Mouse (Mus musculus) granulocyte monocyte progenitor cell, adult 5-6 weeks (primary cell): Measurements from ENCODE around the gene Myom3. TPM values are rescaled to one million over a fixed set of nuclear protein-coding genes. Genes with fewer than 3 reads are reported as not detected.
A peak's percentile ranks its signal among the peaks of the same experiment; 100 is the strongest.

Source experiments
- ATAC-seq: replicated peaks from 2 replicates; pipeline ENCODE4 v1.8.0; 2016; ENCODE audit warnings: mild to moderate bottlenecking, moderate TSS enrichment, inconsistent platforms; ENCODE audit not compliant: poor library complexity, severe bottlenecking
- total RNA-seq, 2 experiments: library from RNA; stranded (forward) in 1 of 2; stranded (reverse) in 1 of 2; fragments of 200-712, 200-1000 nt in 1 of 2; fragments of >200 nt in 1 of 2; fragmentation: Nextera tagmentation in 1 of 2; gene quantifications; 2 replicates each; pipeline ENCODE4 v1.2.3; 2014 to 2017

Myom3 gene
- total RNA-seq, 2 experiments from 2014 or later: not detected

GRCm38 (mm10) chr4:135851942-135852341 lies 92.4 kb downstream of the Myom3 start:
- no peak for ATAC-seq

GRCm38 (mm10) chr4:135853987-135854546 lies 94.6 kb downstream of the Myom3 start:
- ATAC-seq: no peak

GRCm38 (mm10) chr4:135854630-135855029 lies 95.1 kb downstream of the Myom3 start:
- no peak for ATAC-seq

GRCm38 (mm10) chr4:135855080-135855479 lies 95.6 kb downstream of the Myom3 start:
- ATAC-seq: peak; percentile 53

GRCm38 (mm10) chr4:135855536-135856222 lies 96.2 kb downstream of the Myom3 start, which contains the start of gene Srsf10:
Gene Srsf10, plus strand, starts transcription at chr4:135855747.
- peak; percentile 88 for ATAC-seq

- ATAC-seq: peak; percentile 29
Observed at GRCm38 (mm10) chr4:135856223-135857091, 96.9 kb downstream of the Myom3 start.

GRCm38 (mm10) chr4:135857597-135858186 lies 98.2 kb downstream of the Myom3 start:
- no peak for ATAC-seq

Other genes with a start within 250 kb of the Myom3 start
- gene Grhl3, start 186.1 kb upstream of the Myom3 start, total RNA-seq (2014; fragmentation: Nextera tagmentation): not detected in 2 replicates
- gene Grhl3, start 186.1 kb upstream of the Myom3 start, total RNA-seq (2017): not detected in 2 replicates
- not detected in 2 replicates for gene Ifnlr1, start 73.4 kb upstream of the Myom3 start, total RNA-seq (2014; fragmentation: Nextera tagmentation)
- gene Ifnlr1, start 73.4 kb upstream of the Myom3 start, total RNA-seq (2017): 0.17 and 0.52 TPM in 2 replicates
- gene Il22ra1, start 31.5 kb upstream of the Myom3 start, total RNA-seq (2014; fragmentation: Nextera tagmentation): not detected in 2 replicates
- not detected in 2 replicates for gene Il22ra1, start 31.5 kb upstream of the Myom3 start, total RNA-seq (2017)
- 140 TPM in 2 replicates for gene Srsf10, start 96.0 kb downstream of the Myom3 start, total RNA-seq (2014; fragmentation: Nextera tagmentation)
- gene Srsf10, start 96.0 kb downstream of the Myom3 start, total RNA-seq (2017): 191 and 201 TPM in 2 replicates
- 65.4 and 67.9 TPM in 2 replicates for gene Pnrc2, start 114.1 kb downstream of the Myom3 start, total RNA-seq (2014; fragmentation: Nextera tagmentation)
- gene Pnrc2, start 114.1 kb downstream of the Myom3 start, total RNA-seq (2017): 159 and 192 TPM in 2 replicates
- 4.5 and 6.0 TPM in 2 replicates for gene Cnr2, start 135.7 kb downstream of the Myom3 start, total RNA-seq (2014; fragmentation: Nextera tagmentation)
- 4.0 and 5.1 TPM in 2 replicates for gene Cnr2, start 135.7 kb downstream of the Myom3 start, total RNA-seq (2017)
- 62.1 and 116 TPM in 2 replicates for gene Fuca1, start 161.0 kb downstream of the Myom3 start, total RNA-seq (2014; fragmentation: Nextera tagmentation)
- gene Fuca1, start 161.0 kb downstream of the Myom3 start, total RNA-seq (2017): 68.2 and 68.6 TPM in 2 replicates
- gene Hmgcl, start 186.7 kb downstream of the Myom3 start, total RNA-seq (2014; fragmentation: Nextera tagmentation): 51.5 and 61.2 TPM in 2 replicates
- 36.6 and 40.8 TPM in 2 replicates for gene Hmgcl, start 186.7 kb downstream of the Myom3 start, total RNA-seq (2017)
- gene Gale, start 204.0 kb downstream of the Myom3 start, total RNA-seq (2014; fragmentation: Nextera tagmentation): 6.3 and 11.1 TPM in 2 replicates
- gene Gale, start 204.0 kb downstream of the Myom3 start, total RNA-seq (2017): 5.0 and 5.3 TPM in 2 replicates
- gene Lypla2, start 212.9 kb downstream of the Myom3 start, total RNA-seq (2014; fragmentation: Nextera tagmentation): 28.6 and 60.0 TPM in 2 replicates
- 19.4 and 20.4 TPM in 2 replicates for gene Lypla2, start 212.9 kb downstream of the Myom3 start, total RNA-seq (2017)
- gene Pithd1, start 227.5 kb downstream of the Myom3 start, total RNA-seq (2014; fragmentation: Nextera tagmentation): 21.2 and 24.7 TPM in 2 replicates
- 29.1 and 38.0 TPM in 2 replicates for gene Pithd1, start 227.5 kb downstream of the Myom3 start, total RNA-seq (2017)